Mouse (Mus musculus): ENCODE data around the gene Tpi1. TPM values are rescaled to one million over a fixed set of nuclear protein-coding genes. Genes with fewer than 3 reads are reported as not detected.
A peak's percentile ranks its signal among the peaks of the same experiment; 100 is the strongest.
"Not testable (repeated sequence)": the region's sequence is repeated elsewhere in the genome, so short reads cannot be mapped to it uniquely, and the experiment has no call there.

Tpi1 gene
- polyA plus RNA-seq, 1 experiment: not detected

GRCm38 (mm10) chr6:124812848-124813247 is 1.2 kb downstream of the Tpi1 start:
- no peak for TF ChIP-seq POLR2A (IDR thresholded peaks at IDR 0.05; ENCODE audit: insufficient read depth, low read depth, low read length)
- TF ChIP-seq CTCF (IDR thresholded peaks at IDR 0.05; ENCODE audit: insufficient read depth, low read depth, low read length): no peak
- peaks cover 48% of the 10 kb centered on the region for H3K4me1 ChIP-seq (ENCODE audit: control insufficient read depth, insufficient read depth, low read length)

GRCm38 (mm10) chr6:124811701-124812560 is 2.2 kb downstream of the Tpi1 start:
- Histone ChIP-seq H3K4me1 (ENCODE audit: control insufficient read depth, insufficient read depth, low read length) (peaks cover 50% of the 10 kb centered on the region), H3K4me3 (ENCODE audit: insufficient read depth, low read depth, low read length) (peak overlapping the region; percentile 66), H3K27ac (ENCODE audit: insufficient read depth, low read depth, low read length) (no peak overlapping the region)
- WGBS: 81% methylated on average over 24 of the region's 24 CpGs
- TF ChIP-seq POLR2A (IDR thresholded peaks at IDR 0.05; ENCODE audit: insufficient read depth, low read depth, low read length) (no peak), CTCF (IDR thresholded peaks at IDR 0.05; ENCODE audit: insufficient read depth, low read depth, low read length) (no peak)

More at GRCm38 (mm10) chr6:124812848-124813247, 1.2 kb downstream of the Tpi1 start:
- WGBS: 23% methylated on average over 9 of the region's 9 CpGs
- Histone ChIP-seq H3K27ac (ENCODE audit: insufficient read depth, low read depth, low read length) (peak overlapping the region; percentile 68), H3K4me3 (ENCODE audit: insufficient read depth, low read depth, low read length) (peak overlapping the region; percentile 66)

GRCm38 (mm10) chr6:124811403-124811665 is 2.8 kb downstream of the Tpi1 start:
- no peak for TF ChIP-seq CTCF (IDR thresholded peaks at IDR 0.05; ENCODE audit: insufficient read depth, low read depth, low read length)
- TF ChIP-seq POLR2A (IDR thresholded peaks at IDR 0.05; ENCODE audit: insufficient read depth, low read depth, low read length): no peak
- no peak overlapping the region for H3K27ac ChIP-seq (ENCODE audit: insufficient read depth, low read depth, low read length)
- 65% methylated on average over 4 of the region's 4 CpGs for WGBS

GRCm38 (mm10) chr6:124810566-124811402 is 3.3 kb downstream of the Tpi1 start:
- 80% methylated on average over 11 of the region's 11 CpGs for WGBS
- H3K4me3 ChIP-seq (ENCODE audit: insufficient read depth, low read depth, low read length); H3K27ac ChIP-seq (ENCODE audit: insufficient read depth, low read depth, low read length): not testable (repeated sequence)
- peaks cover 60% of the 10 kb centered on the region for H3K4me1 ChIP-seq (ENCODE audit: control insufficient read depth, insufficient read depth, low read length)

More at GRCm38 (mm10) chr6:124811403-124811665, 2.8 kb downstream of the Tpi1 start:
- Histone ChIP-seq H3K4me1 (ENCODE audit: control insufficient read depth, insufficient read depth, low read length) (peaks cover 56% of the 10 kb centered on the region), H3K4me3 (ENCODE audit: insufficient read depth, low read depth, low read length) (no peak overlapping the region)

GRCm38 (mm10) chr6:124809775-124810538 is 4.1 kb downstream of the Tpi1 start:
- no peak for TF ChIP-seq POLR2A (IDR thresholded peaks at IDR 0.05; ENCODE audit: insufficient read depth, low read depth, low read length)
- no peak for TF ChIP-seq CTCF (IDR thresholded peaks at IDR 0.05; ENCODE audit: insufficient read depth, low read depth, low read length)
- 57% methylated on average over 14 of the region's 14 CpGs for WGBS
- Histone ChIP-seq H3K4me1 (ENCODE audit: control insufficient read depth, insufficient read depth, low read length) (peaks cover 57% of the 10 kb centered on the region), H3K27ac (ENCODE audit: insufficient read depth, low read depth, low read length) (peak overlapping the region; percentile 10; the same call in 1 of the 2 replicates), H3K4me3 (ENCODE audit: insufficient read depth, low read depth, low read length) (peak overlapping the region; percentile 45)

GRCm38 (mm10) chr6:124809052-124809774 is 4.9 kb downstream of the Tpi1 start:
- H3K4me1 ChIP-seq (ENCODE audit: control insufficient read depth, insufficient read depth, low read length): peaks cover 51% of the 10 kb centered on the region
- H3K4me3 ChIP-seq (ENCODE audit: insufficient read depth, low read depth, low read length): peak overlapping the region; percentile 45
- H3K27ac ChIP-seq (ENCODE audit: insufficient read depth, low read depth, low read length): peak overlapping the region; percentile 10
- 2% methylated on average over 35 of the region's 35 CpGs for WGBS
- 0 out of 2 replicates have a peak, but pooled peaks have one; percentile 24 for TF ChIP-seq POLR2A (IDR thresholded peaks at IDR 0.05; ENCODE audit: insufficient read depth, low read depth, low read length)
- peak; percentile 30; the same call in 1 of the 2 replicates for TF ChIP-seq CTCF (IDR thresholded peaks at IDR 0.05; ENCODE audit: insufficient read depth, low read depth, low read length)

GRCm38 (mm10) chr6:124808358-124809012 is 5.6 kb downstream of the Tpi1 start, which contains the start of gene Spsb2:
Gene Spsb2, plus strand, starts transcription at chr6:124808661.
- H3K4me3 ChIP-seq (ENCODE audit: insufficient read depth, low read depth, low read length): peak within 1 kb of the TSS; percentile 45
- peaks cover 49% of the 10 kb centered on the region for H3K4me1 ChIP-seq (ENCODE audit: control insufficient read depth, insufficient read depth, low read length)
- TF ChIP-seq CTCF (IDR thresholded peaks at IDR 0.05; ENCODE audit: insufficient read depth, low read depth, low read length): no peak
- TF ChIP-seq POLR2A (IDR thresholded peaks at IDR 0.05; ENCODE audit: insufficient read depth, low read depth, low read length): no peak
- WGBS: 5% methylated on average over 29 of the region's 29 CpGs
- peak within 1 kb of the TSS; percentile 96 for H3K27ac ChIP-seq (ENCODE audit: insufficient read depth, low read depth, low read length)

- no peak for TF ChIP-seq POLR2A (IDR thresholded peaks at IDR 0.05; ENCODE audit: insufficient read depth, low read depth, low read length)
- no peak for TF ChIP-seq CTCF (IDR thresholded peaks at IDR 0.05; ENCODE audit: insufficient read depth, low read depth, low read length)
- peak overlapping the region; percentile 45; the same call in 1 of the 2 replicates for H3K4me3 ChIP-seq (ENCODE audit: insufficient read depth, low read depth, low read length)
- peaks cover 49% of the 10 kb centered on the region for H3K4me1 ChIP-seq (ENCODE audit: control insufficient read depth, insufficient read depth, low read length)
- H3K27ac ChIP-seq (ENCODE audit: insufficient read depth, low read depth, low read length): peak overlapping the region; percentile 96
- WGBS: 80% methylated on average over 6 of the region's 6 CpGs
Measured at GRCm38 (mm10) chr6:124807986-124808357, 6.1 kb downstream of the Tpi1 start.

Data from olfactory bulb, adult 2 months (tissue).